Mouse (Mus musculus) heart, embryonic 10.5 days (tissue): ENCODE results near the gene P2ry6. TPM values are rescaled to one million over a fixed set of nuclear protein-coding genes. Genes with fewer than 3 reads are reported as not detected.

Experiments used
- DNase-seq: peaks from one replicate; pipeline ENCODE4 v3.0.0-alpha.2; 2017; ENCODE audit warnings: low spot score
- H3K27ac ChIP-seq: fragments of 300-500 bp; sonication (generic); 2 replicates; pipeline ENCODE4 v1.5.1; 2016; ENCODE audit warnings: mild to moderate bottlenecking
- H3K27me3 ChIP-seq: fragments of 300-500 bp; sonication (generic); 2 replicates; pipeline ENCODE4 v1.6.1; 2016; ENCODE audit warnings: mild to moderate bottlenecking; ENCODE audit not compliant: poor library complexity, insufficient read depth, severe bottlenecking
- H3K36me3 ChIP-seq: fragments of 300-500 bp; sonication (generic); 2 replicates; pipeline ENCODE4 v1.6.1; 2016; ENCODE audit warnings: mild to moderate bottlenecking, moderate library complexity
- H3K4me1 ChIP-seq: fragments of 300-500 bp; sonication (generic); 2 replicates; pipeline ENCODE4 v1.6.1; 2016; ENCODE audit warnings: mild to moderate bottlenecking
- H3K4me3 ChIP-seq: fragments of 300-500 bp; sonication (generic); 2 replicates; pipeline ENCODE4 v1.5.1; 2016; ENCODE audit warnings: mild to moderate bottlenecking, moderate library complexity
- H3K9me3 ChIP-seq: fragments of 300-500 bp; sonication (generic); 2 replicates; pipeline ENCODE4 v1.6.1; 2016; ENCODE audit warnings: mild to moderate bottlenecking, moderate library complexity
- WGBS: fragments of 180-500 bp; shearing (Covaris S2); methylation state at CpG from one replicate; pipeline ENCODE4 v1.1.7; 2016; 5-methylcytosine and 5-hydroxymethylcytosine counted together
- polyA plus RNA-seq: library from polyadenylated mRNA; unstranded; fragments of >200 nt; fragmentation: Nextera tagmentation; extraction: Ambion mirVana; gene quantifications from 2 replicates; pipeline ENCODE4 v1.2.1, GENCODE M21; 2016

The P2ry6 gene
- polyA plus RNA-seq, 1 experiment from 2014 or later, result 1.2 TPM

GRCm38 (mm10) chr7:100978171-100978570 lies 3.7 kb upstream of the P2ry6 start:
- H3K36me3 ChIP-seq, result no peaks in the 10 kb centered on the region
- 81% methylated on average over 5 of the region's 5 CpGs for WGBS

GRCm38 (mm10) chr7:100972875-100973274 lies 1.6 kb downstream of the P2ry6 start:
- H3K36me3 ChIP-seq, result no peaks in the 10 kb centered on the region

More at GRCm38 (mm10) chr7:100978171-100978570, 3.7 kb upstream of the P2ry6 start:
- H3K27me3 ChIP-seq, result peaks cover 47% of the 10 kb centered on the region
- no peak for DNase-seq
- H3K9me3 ChIP-seq, result no peaks in the 10 kb centered on the region
- no peak overlapping the region for H3K27ac ChIP-seq
- peaks cover 32% of the 10 kb centered on the region for H3K4me1 ChIP-seq
- no peak overlapping the region for H3K4me3 ChIP-seq

DNA sequence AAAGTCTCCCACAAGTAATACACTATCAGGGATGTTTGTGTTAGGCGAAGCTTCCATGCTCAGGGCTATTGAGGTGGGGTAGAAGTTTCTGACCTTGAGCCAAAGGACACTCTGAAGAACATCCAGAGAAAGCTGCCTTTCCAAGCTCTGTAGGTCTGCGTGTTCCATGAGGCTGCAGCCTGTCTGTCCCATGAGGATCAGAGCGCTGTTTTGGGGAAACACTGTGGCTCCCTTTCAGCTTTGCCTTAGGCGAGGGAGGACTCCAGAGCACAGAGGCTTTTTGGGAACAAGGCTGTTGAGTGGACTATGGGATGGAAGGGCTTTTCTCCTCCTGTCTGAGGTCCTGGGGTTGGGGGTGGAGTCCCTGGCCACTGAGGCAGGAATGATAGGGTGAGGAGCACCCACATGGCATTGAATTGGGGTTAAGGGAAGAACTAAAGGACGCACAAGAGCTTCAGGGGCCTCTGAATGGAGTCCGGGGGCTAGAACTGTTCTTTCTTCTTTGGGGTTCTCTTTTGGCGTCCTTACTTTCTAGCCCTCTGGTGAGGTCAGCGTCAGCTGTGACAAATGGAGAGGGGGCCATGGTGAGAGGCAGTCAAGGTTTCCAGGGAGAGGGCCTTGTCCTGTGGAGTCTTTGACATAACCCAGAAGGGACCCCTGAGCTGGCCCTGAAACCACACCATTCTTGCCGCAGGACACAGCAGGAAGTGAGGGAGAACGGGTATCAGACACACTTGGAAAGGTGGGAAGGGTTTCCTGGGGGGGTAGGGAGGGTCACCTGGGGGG lies 5.4 kb downstream of the P2ry6 start:
- Histone ChIP-seq H3K27ac (no peak overlapping the region), H3K9me3 (no peaks in the 10 kb centered on the region), H3K4me1 (peaks cover 31% of the 10 kb centered on the region), H3K27me3 (peaks cover 80% of the 10 kb centered on the region), H3K36me3 (no peaks in the 10 kb centered on the region), H3K4me3 (no peak overlapping the region)
- WGBS, result 62% methylated on average over 10 of the region's 10 CpGs
- no peak for DNase-seq

More at GRCm38 (mm10) chr7:100972875-100973274, 1.6 kb downstream of the P2ry6 start:
- DNase-seq, result no peak
- Histone ChIP-seq H3K9me3 (no peaks in the 10 kb centered on the region), H3K4me1 (peaks cover 33% of the 10 kb centered on the region), H3K27ac (no peak overlapping the region), H3K4me3 (no peak overlapping the region), H3K27me3 (peaks cover 83% of the 10 kb centered on the region)
- WGBS, result 30% methylated on average over 3 of the region's 3 CpGs

DNA sequence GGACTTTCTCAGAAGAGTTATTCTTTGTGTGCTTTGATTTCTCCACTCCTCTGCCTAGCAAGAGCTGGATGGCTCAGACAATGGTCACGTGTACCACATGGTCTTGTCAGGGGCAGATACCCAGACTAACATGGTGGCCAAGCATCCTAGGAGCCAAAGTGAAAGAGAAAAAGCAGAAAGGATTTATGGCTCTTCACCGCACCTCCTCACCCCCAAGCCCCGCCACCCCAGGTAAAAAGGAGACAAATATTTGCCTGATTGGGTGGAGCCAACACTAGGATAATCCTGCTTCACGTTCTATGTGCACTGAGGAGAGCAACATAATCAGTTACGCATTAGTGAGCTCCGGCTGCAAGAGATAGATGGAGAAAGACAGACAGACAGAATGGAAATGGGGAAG lies 6.1 kb downstream of the P2ry6 start:
- H3K9me3 ChIP-seq, result no peaks in the 10 kb centered on the region
- H3K27ac ChIP-seq, result no peak overlapping the region
- peaks cover 78% of the 10 kb centered on the region for H3K27me3 ChIP-seq
- H3K4me1 ChIP-seq, result peaks cover 25% of the 10 kb centered on the region
- 77% methylated on average over 6 of the region's 6 CpGs for WGBS
- no peak overlapping the region for H3K4me3 ChIP-seq
- DNase-seq, result no peak
- no peaks in the 10 kb centered on the region for H3K36me3 ChIP-seq

GRCm38 (mm10) chr7:100967850-100968249 lies 6.6 kb downstream of the P2ry6 start:
- H3K9me3 ChIP-seq, result no peaks in the 10 kb centered on the region

DNA sequence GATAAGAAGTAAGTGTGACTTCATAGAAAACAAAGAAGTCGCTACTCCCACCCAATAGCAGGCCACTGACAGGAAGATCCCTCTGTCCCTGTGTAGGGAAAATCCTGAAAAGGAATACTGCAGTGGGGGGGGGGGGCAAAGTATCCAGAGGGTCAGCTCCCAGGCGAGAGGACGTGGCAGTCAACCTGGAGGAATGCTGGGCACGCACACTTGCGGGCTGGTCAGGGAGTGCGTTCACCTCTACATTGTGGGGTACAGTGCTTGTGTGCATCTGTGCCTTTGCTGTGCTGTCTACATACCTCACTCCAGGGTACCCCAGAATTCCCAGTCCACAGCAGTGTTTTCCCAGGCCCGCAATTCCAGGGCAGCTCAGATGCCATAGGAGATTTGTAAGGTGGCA lies 8.4 kb downstream of the P2ry6 start:
- Histone ChIP-seq H3K27me3 (peaks cover 64% of the 10 kb centered on the region), H3K27ac (no peak overlapping the region), H3K4me1 (peaks cover 19% of the 10 kb centered on the region), H3K36me3 (no peaks in the 10 kb centered on the region), H3K9me3 (no peaks in the 10 kb centered on the region), H3K4me3 (no peak overlapping the region)
- no peak for DNase-seq
- 65% methylated on average over 7 of the region's 7 CpGs for WGBS

More at GRCm38 (mm10) chr7:100967850-100968249, 6.6 kb downstream of the P2ry6 start:
- H3K4me3 ChIP-seq, result no peak overlapping the region
- no peak for DNase-seq
- peaks cover 22% of the 10 kb centered on the region for H3K4me1 ChIP-seq
- WGBS, result 74% methylated on average over 9 of the region's 9 CpGs
- H3K27ac ChIP-seq, result no peak overlapping the region
- peaks cover 78% of the 10 kb centered on the region for H3K27me3 ChIP-seq
- H3K36me3 ChIP-seq, result no peaks in the 10 kb centered on the region

DNA sequence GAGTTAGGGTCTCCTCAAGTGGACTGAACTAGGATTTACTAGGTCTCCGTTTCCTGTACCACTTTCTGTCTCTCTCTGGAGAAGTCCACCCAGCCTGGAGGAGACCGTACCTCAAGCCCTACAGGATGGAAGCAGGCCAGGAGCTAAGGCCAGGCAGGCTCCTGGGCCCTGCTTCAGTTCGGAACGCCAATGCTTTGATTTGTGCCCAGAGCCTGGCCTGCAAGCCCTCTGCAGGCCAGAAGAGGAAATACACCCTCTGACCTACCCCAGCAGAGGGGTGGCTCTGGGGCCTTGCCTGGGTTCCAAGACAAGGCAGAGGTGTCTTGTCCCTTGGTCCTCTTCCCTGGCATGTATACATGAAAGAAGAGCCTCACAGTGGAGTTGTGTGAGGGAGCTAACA lies 9.4 kb downstream of the P2ry6 start:
- Histone ChIP-seq H3K4me1 (peaks cover 19% of the 10 kb centered on the region), H3K4me3 (no peak overlapping the region), H3K27ac (no peak overlapping the region), H3K36me3 (no peaks in the 10 kb centered on the region), H3K9me3 (no peaks in the 10 kb centered on the region), H3K27me3 (peaks cover 64% of the 10 kb centered on the region)
- WGBS, result 33% methylated on average over 4 of the region's 4 CpGs
- DNase-seq, result no peak

DNA sequence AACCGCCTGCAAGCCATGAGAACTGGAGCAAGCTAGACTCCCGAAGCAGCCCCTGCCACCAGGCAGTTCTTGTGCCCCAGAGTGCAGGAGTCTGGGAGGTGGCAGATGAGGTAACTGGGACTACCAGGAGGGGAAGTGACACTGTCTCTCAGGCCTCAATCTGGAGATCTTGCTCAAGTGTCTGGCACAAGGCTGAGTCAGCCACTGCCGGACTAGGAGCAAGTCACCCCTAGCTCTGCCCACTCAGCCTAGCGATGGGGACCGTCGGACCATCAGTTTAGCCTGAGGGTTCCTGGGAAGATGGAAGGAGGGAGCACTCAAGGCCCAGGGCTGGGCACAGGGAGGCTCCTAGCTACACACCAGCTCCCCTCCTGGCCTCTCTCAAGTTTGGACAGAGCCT lies 10.2 kb downstream of the P2ry6 start:
- DNase-seq, result no peak
- Histone ChIP-seq H3K27ac (0 out of 2 replicates have a peak overlapping the region, but pooled peaks have one; percentile 13), H3K4me3 (no peak overlapping the region), H3K9me3 (no peaks in the 10 kb centered on the region), H3K36me3 (no peaks in the 10 kb centered on the region), H3K4me1 (peaks cover 10% of the 10 kb centered on the region; the same call in 1 of the 2 replicates), H3K27me3 (peaks cover 56% of the 10 kb centered on the region)
- WGBS, result 68% methylated on average over 6 of the region's 6 CpGs

DNA sequence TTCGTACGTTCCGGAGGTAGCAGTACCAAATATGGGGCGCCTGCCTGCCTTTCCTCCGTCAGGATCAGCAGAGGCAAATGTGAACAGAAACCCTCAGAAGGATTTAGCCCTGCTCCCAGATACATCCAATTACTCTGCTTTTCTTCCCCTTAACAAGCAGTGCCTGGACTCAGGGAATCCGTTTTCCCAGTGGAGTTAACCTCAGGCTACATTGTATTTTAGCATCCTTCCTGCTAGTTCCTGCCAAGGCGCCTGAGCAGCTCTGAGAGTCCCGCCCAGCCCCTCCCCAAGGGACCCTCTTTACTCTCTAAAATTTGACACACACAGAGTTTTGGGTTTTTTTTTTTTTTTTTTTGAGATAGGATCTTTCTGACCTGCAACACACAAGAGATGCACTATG lies 11.1 kb downstream of the P2ry6 start:
- Histone ChIP-seq H3K27me3 (peaks cover 49% of the 10 kb centered on the region), H3K27ac (no peak overlapping the region), H3K4me1 (peaks cover 9% of the 10 kb centered on the region; the same call in 1 of the 2 replicates), H3K4me3 (no peak overlapping the region), H3K36me3 (no peaks in the 10 kb centered on the region), H3K9me3 (no peaks in the 10 kb centered on the region)
- WGBS, result 72% methylated on average over 8 of the region's 8 CpGs
- DNase-seq, result no peak

DNA sequence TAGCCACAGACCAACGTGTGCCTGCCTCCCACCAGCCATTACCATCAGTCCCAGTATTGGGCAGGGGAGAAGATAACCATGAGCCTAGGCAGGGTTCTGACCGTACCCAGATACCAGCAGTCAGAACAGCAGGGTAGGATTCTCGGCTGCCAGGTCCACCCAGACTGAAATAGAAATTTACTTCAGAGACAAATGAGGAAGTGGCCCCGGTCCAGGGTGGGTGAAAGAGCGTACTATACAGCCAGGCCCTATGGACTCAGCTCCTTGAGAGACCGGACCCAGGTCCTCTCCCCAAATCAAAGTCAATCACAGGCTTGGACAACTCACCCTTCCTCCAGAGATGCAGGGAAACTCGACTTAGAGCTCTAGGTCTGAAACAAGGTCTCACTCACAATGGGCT lies 13.3 kb downstream of the P2ry6 start:
- WGBS, result 70% methylated on average over 7 of the region's 7 CpGs
- Histone ChIP-seq H3K4me1 (peaks cover 9% of the 10 kb centered on the region; the same call in 1 of the 2 replicates), H3K27ac (no peak overlapping the region), H3K9me3 (no peaks in the 10 kb centered on the region), H3K27me3 (peaks cover 32% of the 10 kb centered on the region; the same call in 1 of the 2 replicates), H3K4me3 (no peak overlapping the region), H3K36me3 (no peaks in the 10 kb centered on the region)
- DNase-seq, result no peak

- no peaks in the 10 kb centered on the region for H3K36me3 ChIP-seq
- no peak overlapping the region for H3K27ac ChIP-seq
- H3K4me1 ChIP-seq, result peaks cover 9% of the 10 kb centered on the region; the same call in 1 of the 2 replicates
- 81% methylated on average over 2 of the region's 2 CpGs for WGBS
- H3K4me3 ChIP-seq, result no peak overlapping the region
- H3K27me3 ChIP-seq, result peaks cover 30% of the 10 kb centered on the region; the same call in 1 of the 2 replicates
- DNase-seq, result no peak
- H3K9me3 ChIP-seq, result no peaks in the 10 kb centered on the region
These were observed 14.0 kb downstream of the P2ry6 start for GRCm38 (mm10) chr7:100960462-100960861.

DNA sequence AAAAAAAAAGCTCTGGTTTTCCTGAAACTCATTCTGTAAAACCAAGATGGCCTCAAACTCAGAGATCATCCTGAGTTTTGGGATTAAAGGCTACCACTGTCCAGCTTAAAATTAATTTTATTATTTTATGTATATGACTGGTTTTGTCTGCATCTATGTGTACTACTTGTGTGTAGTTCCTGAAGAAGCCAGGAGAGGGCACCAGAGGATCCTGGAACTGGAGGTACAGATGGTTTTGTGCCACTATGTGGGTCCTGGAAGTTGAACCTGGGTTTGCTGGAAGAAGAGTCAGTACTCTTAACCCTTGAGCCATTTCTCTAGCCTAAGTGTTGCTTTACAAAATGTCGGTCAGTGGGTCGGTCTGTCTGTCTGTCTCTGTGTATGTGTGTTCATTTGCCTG lies 16.0 kb downstream of the P2ry6 start:
- Histone ChIP-seq H3K27ac (no peak overlapping the region), H3K4me1 (peaks cover 5% of the 10 kb centered on the region), H3K9me3 (no peaks in the 10 kb centered on the region), H3K36me3 (no peaks in the 10 kb centered on the region), H3K4me3 (no peak overlapping the region), H3K27me3 (peaks cover 18% of the 10 kb centered on the region; the same call in 1 of the 2 replicates)
- no peak for DNase-seq
- 96% methylated on average over 2 of the region's 2 CpGs for WGBS

GRCm38 (mm10) chr7:100952686-100953085 lies 21.8 kb downstream of the P2ry6 start:
- peaks cover 43% of the 10 kb centered on the region for H3K4me1 ChIP-seq
- 50% methylated on average over 7 of the region's 7 CpGs for WGBS
- no peak for DNase-seq
- peak overlapping the region; percentile 42; the same call in 1 of the 2 replicates for H3K27ac ChIP-seq
- H3K27me3 ChIP-seq, result peaks cover 36% of the 10 kb centered on the region
- no peak overlapping the region for H3K4me3 ChIP-seq
- H3K9me3 ChIP-seq, result no peaks in the 10 kb centered on the region
- no peaks in the 10 kb centered on the region for H3K36me3 ChIP-seq
